Mouse (Mus musculus) lung, embryonic 14.5 days (tissue): ENCODE results near the gene Myh7. TPM values are rescaled to one million over a fixed set of nuclear protein-coding genes. Genes with fewer than 3 reads are reported as not detected.

ENCODE experiments used
- ATAC-seq: fragments of 200-750 bp; cut with Nextera tagmentation; 2 replicates; pipeline ENCODE4 v1.8.0; 2017; ENCODE audit warnings: mild to moderate bottlenecking, moderate TSS enrichment, moderate library complexity; ENCODE audit not compliant: insufficient read depth
- DNase-seq: peaks from one replicate; pipeline ENCODE4 v3.0.0-alpha.2; 2015
- H3K27ac ChIP-seq: fragments of 300-500 bp; sonication (generic); 2 replicates; pipeline ENCODE4 v1.5.1; 2014; ENCODE audit warnings: low read depth, mild to moderate bottlenecking, moderate library complexity
- H3K27me3 ChIP-seq: fragments of 300-500 bp; sonication (generic); 2 replicates; pipeline ENCODE4 v1.6.1; 2014; ENCODE audit warnings: low read length, control low read depth; ENCODE audit not compliant: insufficient read depth
- H3K36me3 ChIP-seq: fragments of 300-500 bp; sonication (generic); 2 replicates; pipeline ENCODE4 v1.6.1; 2014; ENCODE audit warnings: control low read depth; ENCODE audit not compliant: insufficient read depth
- H3K4me1 ChIP-seq: fragments of 300-500 bp; sonication (generic); 2 replicates; pipeline ENCODE4 v1.6.1; 2014; ENCODE audit warnings: antibody characterized with exemption, control low read depth; ENCODE audit not compliant: insufficient read depth
- H3K4me2 ChIP-seq: fragments of 300-500 bp; sonication (generic); 2 replicates; pipeline ENCODE4 v1.6.1; 2014; ENCODE audit warnings: mild to moderate bottlenecking
- H3K4me3 ChIP-seq: fragments of 300-500 bp; sonication (generic); 2 replicates; pipeline ENCODE4 v1.5.1; 2014; ENCODE audit warnings: low read depth, low read length
- H3K9ac ChIP-seq: fragments of 300-500 bp; sonication (generic); 2 replicates; pipeline ENCODE4 v1.6.1; 2014
- H3K9me3 ChIP-seq: fragments of 300-500 bp; sonication (generic); 2 replicates; pipeline ENCODE4 v1.6.1; 2016; ENCODE audit warnings: low read depth, low read length, control low read depth
- CTCF ChIP-seq: IDR thresholded peaks from 2 replicates; pipeline ENCODE4 v1.5.1; 2016; ENCODE audit warnings: antibody characterized with exemption, low read depth
- WGBS: fragments of 180-500 bp; shearing (Covaris S2); extraction: QIAGEN DNeasy Blood & Tissue Kit; methylation state at CpG from one replicate; pipeline ENCODE4 v1.1.7; 2014; 5-methylcytosine and 5-hydroxymethylcytosine counted together
- polyA plus RNA-seq: library from polyadenylated mRNA; unstranded; fragments of >200 nt; fragmentation: Nextera tagmentation; extraction: Ambion mirVana; gene quantifications from 2 replicates; pipeline ENCODE4 v1.2.1, GENCODE M21; 2014

Myh7 gene
- polyA plus RNA-seq, 1 experiment from 2014 or later: 3.6 TPM

DNA sequence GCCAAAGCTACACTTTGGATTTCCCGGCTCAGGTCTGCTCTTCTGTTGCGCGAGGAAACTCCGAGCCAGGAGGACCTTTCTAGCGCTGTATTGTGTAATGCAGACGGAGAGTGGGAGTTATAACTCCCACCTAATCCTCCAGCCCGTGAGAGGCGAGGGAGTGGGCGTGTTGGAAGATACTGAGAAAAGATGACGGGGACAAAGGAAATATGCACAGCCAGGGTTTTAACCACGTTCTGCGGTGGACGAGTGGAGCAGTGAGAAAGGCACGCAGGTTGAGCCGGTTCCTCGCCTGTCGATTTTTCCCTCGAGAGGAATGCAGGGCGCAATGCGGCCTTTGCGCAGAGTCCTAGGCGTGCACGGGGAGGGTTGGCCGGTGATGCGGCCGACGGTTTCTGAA, 20.2 kb upstream of the Myh7 start:
- Histone ChIP-seq H3K9me3 (no peaks in the 10 kb centered on the region), H3K9ac (peak overlapping the region; percentile 73), H3K27ac (peak overlapping the region; percentile 97), H3K4me3 (peak overlapping the region; percentile 65), H3K27me3 (no peaks in the 10 kb centered on the region), H3K36me3 (peaks cover 19% of the 10 kb centered on the region), H3K4me1 (no peaks in the 10 kb centered on the region), H3K4me2 (peak overlapping the region; percentile 76)
- no peak for TF ChIP-seq CTCF
- peak; percentile 64 for ATAC-seq
- under 1% methylated on average over 27 of the region's 27 CpGs for WGBS
- DNase-seq: peak; percentile 74

DNA sequence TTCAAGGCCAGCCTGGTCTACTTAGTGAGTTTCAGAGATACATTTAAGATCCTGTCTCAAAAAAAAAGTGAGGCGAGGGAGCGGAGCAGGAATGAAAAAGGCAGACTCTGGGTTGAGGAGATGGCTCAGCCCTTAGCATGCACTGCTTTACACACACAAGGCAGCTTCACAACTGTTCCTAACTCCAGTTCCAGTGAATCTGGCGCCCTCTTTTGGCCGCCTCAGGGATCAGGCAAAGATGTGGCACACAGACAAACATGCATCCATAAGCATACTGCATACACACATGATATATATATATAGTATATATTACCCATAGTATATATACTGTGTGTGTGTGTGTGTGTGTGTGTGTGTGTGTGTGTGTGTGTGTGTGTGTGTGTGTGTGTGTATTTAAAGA, 16.7 kb upstream of the Myh7 start:
- 58% methylated on average over 4 of the region's 4 CpGs for WGBS
- Histone ChIP-seq H3K4me3 (no peak overlapping the region), H3K9me3 (no peaks in the 10 kb centered on the region), H3K9ac (no peak overlapping the region), H3K36me3 (no peaks in the 10 kb centered on the region), H3K4me1 (no peaks in the 10 kb centered on the region), H3K4me2 (no peak overlapping the region), H3K27me3 (no peaks in the 10 kb centered on the region), H3K27ac (no peak overlapping the region)
- TF ChIP-seq CTCF: peak; percentile 46
- ATAC-seq: no peak
- peak; percentile 46 for DNase-seq

- DNase-seq (no peak), ATAC-seq (no peak)
- H3K9ac ChIP-seq: no peak overlapping the region
- WGBS: 77% methylated on average over 8 of the region's 8 CpGs
- H3K4me1 ChIP-seq: peaks cover 13% of the 10 kb centered on the region
- no peaks in the 10 kb centered on the region for H3K9me3 ChIP-seq
- TF ChIP-seq CTCF: no peak
- H3K27ac ChIP-seq: no peak overlapping the region
- no peaks in the 10 kb centered on the region for H3K36me3 ChIP-seq
- H3K27me3 ChIP-seq: no peaks in the 10 kb centered on the region
- no peak overlapping the region for H3K4me2 ChIP-seq
- no peak overlapping the region for H3K4me3 ChIP-seq
These were observed 14.0 kb upstream of the Myh7 start for GRCm38 (mm10) chr14:55008417-55008816.

DNA sequence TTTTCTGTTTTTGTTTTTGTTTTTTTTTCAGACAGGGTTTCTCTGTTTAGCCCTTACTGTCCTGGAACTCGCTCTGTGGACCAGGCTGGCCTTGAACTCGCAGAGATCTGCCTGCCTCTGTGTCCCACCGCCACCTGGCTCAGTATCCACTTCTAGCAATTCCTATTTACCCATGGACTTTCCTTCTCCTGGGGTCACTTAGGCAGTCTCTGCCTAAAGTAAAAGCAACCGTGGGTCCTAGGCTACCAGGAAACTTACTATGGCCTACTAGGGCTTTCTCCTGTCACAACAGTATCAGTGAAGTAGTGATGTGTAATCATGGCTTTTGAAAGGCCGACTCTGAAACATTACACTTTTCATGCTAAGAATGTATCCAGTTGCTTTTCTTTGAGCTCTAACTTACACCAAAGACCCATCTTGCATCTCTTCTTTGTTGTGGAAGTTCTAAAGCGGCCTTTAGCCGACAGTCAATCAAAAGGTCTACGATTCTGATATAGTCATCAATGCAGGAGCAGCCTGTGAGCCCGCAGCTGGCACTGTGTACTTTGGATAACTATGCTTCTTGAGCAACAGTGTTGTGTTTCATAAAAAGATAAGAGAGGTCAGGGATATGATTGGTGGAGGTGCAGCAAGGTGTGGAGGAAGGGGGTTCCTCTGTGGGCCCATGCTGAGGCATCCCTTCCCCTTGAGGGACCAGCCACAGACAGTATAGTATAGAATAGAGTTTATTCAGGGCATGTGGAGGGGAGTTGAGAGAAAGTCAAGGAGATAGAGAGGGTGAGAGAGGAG, 12.9 kb upstream of the Myh7 start:
- no peak for DNase-seq
- no peak overlapping the region for H3K9ac ChIP-seq
- H3K4me3 ChIP-seq: no peak overlapping the region
- 85% methylated on average over 9 of the region's 9 CpGs for WGBS
- no peak for TF ChIP-seq CTCF
- no peak overlapping the region for H3K27ac ChIP-seq
- peaks cover 22% of the 10 kb centered on the region for H3K4me1 ChIP-seq
- ATAC-seq: no peak
- no peaks in the 10 kb centered on the region for H3K9me3 ChIP-seq
- no peaks in the 10 kb centered on the region for H3K36me3 ChIP-seq
- no peaks in the 10 kb centered on the region for H3K27me3 ChIP-seq
- H3K4me2 ChIP-seq: no peak overlapping the region

GRCm38 (mm10) chr14:55006541-55006940, 12.1 kb upstream of the Myh7 start:
- H3K4me1 ChIP-seq: peaks cover 26% of the 10 kb centered on the region
- WGBS: 60% methylated on average over 3 of the region's 3 CpGs
- no peaks in the 10 kb centered on the region for H3K36me3 ChIP-seq
- no peak overlapping the region for H3K27ac ChIP-seq
- no peak overlapping the region for H3K4me3 ChIP-seq
- H3K4me2 ChIP-seq: no peak overlapping the region
- no peak for DNase-seq
- TF ChIP-seq CTCF: no peak
- ATAC-seq: no peak
- H3K9ac ChIP-seq: no peak overlapping the region
- no peaks in the 10 kb centered on the region for H3K9me3 ChIP-seq
- H3K27me3 ChIP-seq: no peaks in the 10 kb centered on the region

- H3K4me1 ChIP-seq: peaks cover 26% of the 10 kb centered on the region
- WGBS: 69% methylated on average over 8 of the region's 8 CpGs
- H3K27me3 ChIP-seq: no peaks in the 10 kb centered on the region
- ATAC-seq: no peak
- H3K4me2 ChIP-seq: no peak overlapping the region
- no peak overlapping the region for H3K27ac ChIP-seq
- H3K9ac ChIP-seq: no peak overlapping the region
- H3K4me3 ChIP-seq: no peak overlapping the region
- no peak for TF ChIP-seq CTCF
- no peak for DNase-seq
- H3K36me3 ChIP-seq: no peaks in the 10 kb centered on the region
- H3K9me3 ChIP-seq: no peaks in the 10 kb centered on the region
These were observed 11.5 kb upstream of the Myh7 start for GRCm38 (mm10) chr14:55005967-55006366.

GRCm38 (mm10) chr14:55005506-55005905, 11.1 kb upstream of the Myh7 start:
- H3K36me3 ChIP-seq: no peaks in the 10 kb centered on the region
- TF ChIP-seq CTCF: no peak
- DNase-seq (peak; percentile 85), ATAC-seq (peak; percentile 53)
- no peaks in the 10 kb centered on the region for H3K27me3 ChIP-seq
- peaks cover 26% of the 10 kb centered on the region for H3K4me1 ChIP-seq
- no peaks in the 10 kb centered on the region for H3K9me3 ChIP-seq
- H3K4me2 ChIP-seq: no peak overlapping the region
- WGBS: 27% methylated on average over 2 of the region's 2 CpGs
- H3K4me3 ChIP-seq: no peak overlapping the region
- H3K9ac ChIP-seq: no peak overlapping the region
- peak overlapping the region; percentile 42; the same call in 1 of the 2 replicates for H3K27ac ChIP-seq
